Mouse (Mus musculus): ENCODE measurements around the gene Tmcc2.

Gene Tmcc2

GRCm38 (mm10) chr1:132342518-132342917 lies 48.6 kb downstream of the Tmcc2 start:
- no peak for DNase-seq (ENCODE audit: low spot score in 2 of 2)

GRCm38 (mm10) chr1:132341731-132342501 lies 49.2 kb downstream of the Tmcc2 start:
- DNase-seq (ENCODE audit: low spot score in 2 of 2) = no peak

- no peak for DNase-seq (ENCODE audit: low spot score in 2 of 2)
Observed at GRCm38 (mm10) chr1:132338027-132338660, 52.9 kb downstream of the Tmcc2 start.

GRCm38 (mm10) chr1:132336921-132337320 lies 54.2 kb downstream of the Tmcc2 start:
- no peak for DNase-seq (ENCODE audit: low spot score in 2 of 2)

GRCm38 (mm10) chr1:132335378-132335965 lies 55.6 kb downstream of the Tmcc2 start:
- no peak for DNase-seq (ENCODE audit: low spot score in 2 of 2)

DNA sequence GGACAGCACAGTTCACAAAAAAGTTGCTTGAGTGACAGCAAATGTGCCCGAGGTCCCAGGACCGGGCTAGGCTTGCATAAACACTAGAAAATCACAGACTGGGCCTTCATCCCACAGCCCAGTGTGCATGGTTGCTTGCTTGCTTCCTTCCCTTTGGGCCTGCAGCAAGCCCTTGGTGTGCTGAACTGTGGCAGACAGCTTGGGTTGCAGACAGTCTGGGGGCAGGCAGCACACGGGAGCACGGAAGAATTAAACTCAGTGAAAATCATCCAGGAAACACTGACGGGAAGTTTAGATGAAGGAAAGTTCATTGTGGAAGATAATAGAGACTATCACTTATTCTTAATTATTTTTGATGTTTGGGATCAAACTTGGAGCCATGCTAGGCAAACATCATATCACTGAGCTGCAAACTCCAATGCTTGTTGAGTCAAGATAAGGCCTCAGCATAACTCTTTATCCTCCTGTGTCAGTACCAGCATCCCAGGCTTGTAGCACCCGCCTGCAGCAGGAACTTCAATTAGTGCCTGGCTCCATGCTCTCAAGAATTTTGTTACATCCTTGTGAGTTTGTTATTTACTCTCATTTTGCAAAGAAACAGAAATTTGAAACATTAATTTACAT lies 56.8 kb downstream of the Tmcc2 start:
- no peak for DNase-seq (ENCODE audit: low spot score in 2 of 2)

DNA sequence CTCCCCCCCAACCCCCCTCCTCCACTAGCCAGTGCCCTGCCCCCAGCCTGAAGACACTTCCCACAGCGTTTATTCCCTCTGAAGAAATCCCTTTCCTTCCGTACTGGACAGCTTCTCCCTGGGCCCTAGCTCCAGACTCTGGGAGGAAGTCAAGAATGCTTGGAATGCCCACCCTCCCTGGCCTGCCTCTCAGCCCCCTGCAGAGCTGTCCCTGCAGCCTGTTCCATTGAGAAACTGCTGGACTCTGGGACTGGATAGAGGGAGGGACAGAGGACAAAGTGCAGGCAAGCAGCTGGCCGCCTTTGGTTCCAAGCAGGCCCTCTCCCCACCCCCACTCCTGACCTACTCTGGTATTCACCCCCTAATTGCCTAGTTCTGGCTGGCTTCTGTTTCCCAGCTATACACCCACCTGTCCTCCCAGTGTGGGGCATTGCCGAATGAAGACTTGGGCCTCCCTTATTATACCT lies 57.4 kb downstream of the Tmcc2 start:
- DNase-seq (ENCODE audit: low spot score in 2 of 2) = no peak

- no peak for DNase-seq (ENCODE audit: low spot score in 2 of 2)
Observed at GRCm38 (mm10) chr1:132333201-132333600, 57.9 kb downstream of the Tmcc2 start.

DNA sequence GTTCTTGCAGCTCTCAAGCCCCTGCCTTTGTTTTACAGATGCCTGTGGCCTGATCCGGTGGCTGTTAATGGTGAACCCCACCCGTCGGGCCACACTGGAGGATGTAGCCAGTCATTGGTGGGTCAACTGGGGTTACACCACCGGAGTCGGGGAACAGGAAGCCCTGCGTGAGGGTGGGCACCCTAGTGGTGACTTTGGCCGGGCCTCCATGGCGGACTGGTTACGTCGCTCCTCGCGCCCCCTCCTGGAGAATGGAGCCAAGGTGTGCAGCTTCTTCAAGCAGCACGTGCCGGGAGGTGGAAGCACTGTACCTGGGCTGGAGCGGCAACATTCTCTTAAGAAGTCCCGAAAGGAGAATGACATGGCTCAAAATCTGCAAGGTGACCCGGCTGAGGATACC lies 59.8 kb downstream of the Tmcc2 start:
- DNase-seq (ENCODE audit: low spot score in 2 of 2) = no peak

- DNase-seq (ENCODE audit: low spot score in 2 of 2) = no peak
Observed at GRCm38 (mm10) chr1:132330397-132330796, 60.7 kb downstream of the Tmcc2 start.

DNA sequence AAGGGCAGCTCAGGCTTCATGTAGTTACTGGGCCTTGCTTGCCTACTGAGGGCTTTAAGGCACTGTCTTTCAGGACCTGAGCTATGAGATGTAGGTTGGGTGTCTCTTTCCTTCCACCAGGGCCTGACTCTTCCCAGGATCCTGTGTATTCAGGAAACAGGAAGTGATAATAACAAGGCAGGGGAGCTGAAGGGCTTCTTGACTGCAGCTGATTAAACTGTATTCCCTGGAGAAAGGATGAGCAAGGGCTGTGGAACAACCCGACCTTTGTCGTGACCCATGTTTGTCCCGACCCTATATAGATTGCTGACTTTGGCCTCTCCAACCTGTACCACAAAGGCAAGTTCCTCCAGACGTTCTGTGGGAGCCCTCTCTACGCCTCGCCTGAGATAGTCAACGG lies 61.4 kb downstream of the Tmcc2 start:
- DNase-seq (ENCODE audit: low spot score in 2 of 2) = no peak

GRCm38 (mm10) chr1:132328565-132328964 lies 62.5 kb downstream of the Tmcc2 start:
- no peak for DNase-seq (ENCODE audit: low spot score in 2 of 2)

DNA sequence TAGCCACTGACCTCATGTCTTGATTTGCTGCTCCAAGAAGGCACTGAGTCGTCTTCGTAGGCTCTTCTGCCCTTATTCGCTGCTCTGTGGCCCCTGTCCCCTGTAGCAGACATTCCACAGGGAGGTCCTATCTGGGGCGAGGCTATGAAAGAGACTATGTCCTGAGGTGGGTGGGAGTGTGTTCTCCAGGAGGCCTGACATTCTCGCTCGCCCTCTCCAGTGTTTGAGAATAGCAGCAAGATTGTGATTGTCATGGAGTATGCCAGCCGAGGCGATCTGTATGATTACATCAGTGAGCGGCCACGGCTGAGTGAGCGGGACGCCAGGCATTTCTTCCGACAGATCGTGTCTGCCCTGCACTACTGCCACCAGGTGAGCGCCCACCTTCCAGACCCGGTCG lies 63.6 kb downstream of the Tmcc2 start:
- no peak for DNase-seq (ENCODE audit: low spot score in 2 of 2)

DNA sequence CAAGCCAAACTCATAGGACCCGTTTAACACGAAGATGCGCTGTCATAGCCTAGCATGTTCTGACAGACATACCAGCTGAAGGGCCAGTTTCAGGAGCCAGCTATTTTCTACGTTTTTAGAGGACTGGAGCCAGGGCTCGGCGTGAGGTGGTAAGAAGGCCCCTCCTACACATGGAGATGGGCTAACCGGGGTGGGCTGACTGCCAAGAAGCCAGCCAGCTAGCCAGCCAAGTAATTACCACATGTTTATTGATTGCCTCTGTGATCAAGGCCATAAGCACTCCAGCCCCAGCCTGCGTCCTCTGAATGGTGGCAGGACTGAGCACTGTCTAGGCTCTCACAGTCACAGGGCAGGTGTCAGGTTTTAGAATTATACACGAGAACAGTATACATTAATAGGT lies 64.3 kb downstream of the Tmcc2 start:
- no peak for DNase-seq (ENCODE audit: low spot score in 2 of 2)

DNA sequence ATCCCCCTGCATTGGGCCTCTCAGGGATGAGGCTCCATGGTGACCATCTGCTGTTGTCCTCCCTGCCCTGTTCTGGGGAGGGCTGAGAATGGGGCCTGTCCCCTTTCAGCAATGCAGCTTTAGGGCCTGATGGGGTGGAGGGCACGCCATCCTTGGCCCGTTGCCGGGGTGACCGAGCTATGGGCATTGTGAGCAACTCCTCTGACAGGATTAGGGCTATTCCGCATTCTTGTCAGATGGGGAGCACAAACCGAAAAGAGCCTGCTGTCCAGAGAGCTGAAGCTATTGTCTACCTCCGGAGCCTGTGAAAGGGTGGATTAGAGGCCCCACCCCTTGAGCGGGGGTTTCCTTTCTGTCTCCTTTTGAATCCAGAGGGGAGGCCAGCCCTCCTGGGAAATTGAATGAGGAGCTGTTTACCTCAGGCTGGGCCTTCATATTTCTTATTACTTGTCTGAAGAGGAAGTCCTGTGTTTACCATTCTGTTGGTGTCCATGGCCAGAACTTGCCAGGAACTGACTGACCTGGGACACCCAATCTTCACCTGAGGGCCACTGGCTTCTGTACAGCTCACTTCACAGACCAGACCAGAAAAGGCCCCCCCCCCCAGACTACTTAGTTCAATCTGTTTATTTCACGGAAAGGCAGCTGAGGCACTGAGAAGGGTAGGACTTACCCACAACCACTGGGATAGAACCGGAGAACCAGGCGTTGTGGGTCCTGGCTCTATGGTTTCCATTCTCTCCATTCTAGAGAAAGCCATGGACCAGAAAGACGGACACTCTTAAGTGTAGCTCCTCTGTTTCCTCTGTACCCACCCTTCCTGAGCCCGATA lies 68.2 kb downstream of the Tmcc2 start:
- DNase-seq (ENCODE audit: low spot score in 2 of 2) = no peak

- peak in 1 of 2 experiments; percentile 24 for DNase-seq (ENCODE audit: low spot score in 2 of 2)
Observed at GRCm38 (mm10) chr1:132321821-132322580, 69.1 kb downstream of the Tmcc2 start.

- no peak for DNase-seq (ENCODE audit: low spot score in 2 of 2)
Observed at GRCm38 (mm10) chr1:132319242-132319641, 71.8 kb downstream of the Tmcc2 start.

- DNase-seq (ENCODE audit: low spot score in 2 of 2) = no peak
Observed at GRCm38 (mm10) chr1:132317894-132318863, 72.9 kb downstream of the Tmcc2 start.

DNA sequence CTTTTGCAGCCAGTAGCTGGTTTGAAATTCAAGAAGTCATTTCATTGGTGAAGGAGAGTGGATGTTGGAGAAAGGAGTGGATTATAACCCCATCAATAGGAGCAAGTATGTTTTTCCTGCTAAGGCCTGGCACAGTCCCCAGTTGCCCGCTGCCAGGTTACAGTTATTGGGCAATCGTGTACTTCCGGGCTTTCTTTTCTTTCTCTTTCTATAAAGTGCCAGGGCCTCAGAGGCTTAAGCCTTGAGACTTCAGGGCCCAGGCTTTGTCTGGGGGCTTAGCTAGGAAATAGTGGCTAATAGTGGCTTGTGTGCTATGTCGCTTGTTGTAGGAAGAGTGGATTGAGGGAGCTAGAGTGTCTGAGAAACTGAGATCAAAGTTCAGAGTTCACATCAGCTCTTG lies 73.7 kb downstream of the Tmcc2 start:
- DNase-seq (ENCODE audit: low spot score in 2 of 2) = no peak

GRCm38 (mm10) chr1:132316625-132316994 lies 74.5 kb downstream of the Tmcc2 start:
- DNase-seq (ENCODE audit: low spot score in 2 of 2) = no peak
